Mouse (Mus musculus): ENCODE results near the gene Oog3. TPM values are rescaled to one million over a fixed set of nuclear protein-coding genes. Genes with fewer than 3 reads are reported as not detected.

Oog3 gene
- total RNA-seq (2021) = not detected
- long read RNA-seq, experiment 1 = 0 reads
- long read RNA-seq, experiment 2 = 0 reads

GRCm38 (mm10) chr4:144162563-144162962 is at the start of gene Oog3:
TSS of gene Oog3 (minus strand) at chr4:144162663.
- DNase-seq = no peak

- DNase-seq = no peak
Measured at GRCm38 (mm10) chr4:144190419-144190818, 28.0 kb upstream of the Oog3 start, which contains the start of gene Oog2. TSS of gene Oog2 (plus strand) at chr4:144190719.

Other genes with a start within 250 kb of the Oog3 start
- gene Pramef25, start 211.6 kb downstream of the Oog3 start, total RNA-seq (2021) = not detected
- gene Gm13101, start 195.7 kb downstream of the Oog3 start, total RNA-seq (2021) = not detected
- not detected for gene Pramef17, start 168.3 kb downstream of the Oog3 start, total RNA-seq (2021)
- gene Pramel4, start 103.5 kb downstream of the Oog3 start, total RNA-seq (2021) = not detected
- not detected for gene Gm13102, start 56.2 kb downstream of the Oog3 start, total RNA-seq (2021)
- gene Oog2, start 28.1 kb upstream of the Oog3 start, total RNA-seq (2021) = not detected
- not detected for gene C87977, start 50.7 kb upstream of the Oog3 start, total RNA-seq (2021)
- gene Pramel5, start 117.8 kb upstream of the Oog3 start, total RNA-seq (2021) = not detected
- not detected for gene Gm13128, start 167.6 kb upstream of the Oog3 start, total RNA-seq (2021)
- gene Gm13119, start 195.3 kb upstream of the Oog3 start, total RNA-seq (2021) = not detected
- not detected for gene Pramef20, start 215.3 kb upstream of the Oog3 start, total RNA-seq (2021)
- not detected for gene Pramef12, start 245.8 kb upstream of the Oog3 start, total RNA-seq (2021)